Mouse (Mus musculus) olfactory bulb, adult 2 months (tissue): ENCODE data around the gene Chd6.

Experiments used
- CTCF ChIP-seq: fragments of 200-500 bp; IDR thresholded peaks from 2 replicates; pipeline ENCODE4 v1.5.1; 2012; ENCODE audit warnings: low read depth, mild to moderate bottlenecking, low read length, moderate library complexity; ENCODE audit not compliant: insufficient read depth
- POLR2A ChIP-seq: fragments of 200-500 bp; IDR thresholded peaks from 2 replicates; pipeline ENCODE4 v1.6.1; 2012; ENCODE audit warnings: mild to moderate bottlenecking, low read depth, low read length, moderate library complexity; ENCODE audit not compliant: insufficient read depth

- no peak for TF ChIP-seq POLR2A
- no peak for TF ChIP-seq CTCF
These were observed 190.5 kb downstream of the Chd6 start for GRCm38 (mm10) chr2:160918154-160918929.
